Mouse (Mus musculus): ENCODE results near the gene Efhc1. TPM values are rescaled to one million over a fixed set of nuclear protein-coding genes. Genes with fewer than 3 reads are reported as not detected.
A peak's percentile ranks its signal among the peaks of the same experiment; 100 is the strongest.

Gene Efhc1
- total and polyA plus RNA-seq, 2 experiments from 2014 or later, result 3.9 to 8.1 TPM

- Histone ChIP-seq H3K9ac (replicated peaks; ENCODE audit: low read length) (no peak overlapping the region), H3K36me3 (ENCODE audit: insufficient read depth, low read length) (no peaks in the 10 kb centered on the region), H3K4me2 (ENCODE audit: low read depth, low read length) (no peak overlapping the region), H3K27me3 (ENCODE audit: insufficient read depth, low read length) (no peaks in the 10 kb centered on the region), H3K27ac (no peak overlapping the region), H3K4me1 (ENCODE audit: insufficient read depth, low read length) (peaks cover 7% of the 10 kb centered on the region; the same call in 1 of the 2 replicates), H3K4me3 (ENCODE audit: low read length) (no peak overlapping the region), H3K9me3 (ENCODE audit: low read length) (no peaks in the 10 kb centered on the region)
- WGBS, result 94% methylated on average over 4 of the region's 4 CpGs
- TF ChIP-seq CTCF (IDR thresholded peaks at IDR 0.05; ENCODE audit: low read depth), result no peak
- no peak for ATAC-seq
- no peak for DNase-seq (ENCODE audit: low spot score)
Observed at GRCm38 (mm10) chr1:20925926-20926325, 25.5 kb upstream of the Efhc1 start.

- no peak for TF ChIP-seq CTCF (IDR thresholded peaks at IDR 0.05; ENCODE audit: low read depth)
- H3K4me2 ChIP-seq (ENCODE audit: low read depth, low read length), result no peak overlapping the region
- H3K36me3 ChIP-seq (ENCODE audit: insufficient read depth, low read length), result no peaks in the 10 kb centered on the region
- no peak overlapping the region for H3K4me3 ChIP-seq (ENCODE audit: low read length)
- DNase-seq (ENCODE audit: low spot score), result no peak
- H3K27ac ChIP-seq, result no peak overlapping the region
- H3K9ac ChIP-seq (replicated peaks; ENCODE audit: low read length), result no peak overlapping the region
- no peaks in the 10 kb centered on the region for H3K9me3 ChIP-seq (ENCODE audit: low read length)
- no peaks in the 10 kb centered on the region for H3K27me3 ChIP-seq (ENCODE audit: insufficient read depth, low read length)
- no peak for ATAC-seq
- 89% methylated on average over 4 of the region's 4 CpGs for WGBS
- H3K4me1 ChIP-seq (ENCODE audit: insufficient read depth, low read length), result peaks cover 2% of the 10 kb centered on the region; the same call in 1 of the 2 replicates
Observed at GRCm38 (mm10) chr1:20926376-20926775, 25.1 kb upstream of the Efhc1 start.

- Histone ChIP-seq H3K4me3 (ENCODE audit: low read length) (no peak overlapping the region), H3K9ac (replicated peaks; ENCODE audit: low read length) (no peak overlapping the region), H3K27ac (no peak overlapping the region), H3K27me3 (ENCODE audit: insufficient read depth, low read length) (no peaks in the 10 kb centered on the region), H3K36me3 (ENCODE audit: insufficient read depth, low read length) (no peaks in the 10 kb centered on the region), H3K4me2 (ENCODE audit: low read depth, low read length) (no peak overlapping the region), H3K9me3 (ENCODE audit: low read length) (no peaks in the 10 kb centered on the region), H3K4me1 (ENCODE audit: insufficient read depth, low read length) (no peaks in the 10 kb centered on the region)
- DNase-seq (ENCODE audit: low spot score) (no peak), ATAC-seq (no peak)
- WGBS, result 86% methylated on average over 4 of the region's 4 CpGs
- no peak for TF ChIP-seq CTCF (IDR thresholded peaks at IDR 0.05; ENCODE audit: low read depth)
Observed at GRCm38 (mm10) chr1:20928487-20928886, 22.9 kb upstream of the Efhc1 start.

- peak; percentile 86 for DNase-seq (ENCODE audit: low spot score)
- peak; percentile 93 for ATAC-seq
- no peak overlapping the region for H3K9ac ChIP-seq (replicated peaks; ENCODE audit: low read length)
- H3K36me3 ChIP-seq (ENCODE audit: insufficient read depth, low read length), result peaks cover 5% of the 10 kb centered on the region
- no peak overlapping the region for H3K27ac ChIP-seq
- TF ChIP-seq CTCF (IDR thresholded peaks at IDR 0.05; ENCODE audit: low read depth), result peak; percentile 89
- H3K27me3 ChIP-seq (ENCODE audit: insufficient read depth, low read length), result no peaks in the 10 kb centered on the region
- H3K4me3 ChIP-seq (ENCODE audit: low read length), result no peak overlapping the region
- H3K9me3 ChIP-seq (ENCODE audit: low read length), result no peaks in the 10 kb centered on the region
- 17% methylated on average over 7 of the region's 7 CpGs for WGBS
- no peaks in the 10 kb centered on the region for H3K4me1 ChIP-seq (ENCODE audit: insufficient read depth, low read length)
- H3K4me2 ChIP-seq (ENCODE audit: low read depth, low read length), result no peak overlapping the region
Observed at GRCm38 (mm10) chr1:20933457-20933856, 18.0 kb upstream of the Efhc1 start.

GRCm38 (mm10) chr1:20935106-20935505 lies 16.3 kb upstream of the Efhc1 start:
- H3K27me3 ChIP-seq (ENCODE audit: insufficient read depth, low read length), result no peaks in the 10 kb centered on the region
- H3K4me1 ChIP-seq (ENCODE audit: insufficient read depth, low read length), result no peaks in the 10 kb centered on the region
- H3K9ac ChIP-seq (replicated peaks; ENCODE audit: low read length), result no peak overlapping the region
- no peak overlapping the region for H3K4me3 ChIP-seq (ENCODE audit: low read length)
- DNase-seq (ENCODE audit: low spot score), result peak; percentile 52
- no peak for TF ChIP-seq CTCF (IDR thresholded peaks at IDR 0.05; ENCODE audit: low read depth)
- 51% methylated on average over 22 of the region's 22 CpGs for WGBS
- 0 out of 2 replicates have a peak overlapping the region, but pooled peaks have one; percentile 20 for H3K27ac ChIP-seq
- no peak overlapping the region for H3K4me2 ChIP-seq (ENCODE audit: low read depth, low read length)
- H3K9me3 ChIP-seq (ENCODE audit: low read length), result no peaks in the 10 kb centered on the region
- peaks cover 5% of the 10 kb centered on the region for H3K36me3 ChIP-seq (ENCODE audit: insufficient read depth, low read length)
- ATAC-seq, result peak; percentile 43; the same call in 1 of the 2 replicates

GRCm38 (mm10) chr1:20939046-20939445 lies 12.4 kb upstream of the Efhc1 start:
- H3K9ac ChIP-seq (replicated peaks; ENCODE audit: low read length), result no peak overlapping the region
- TF ChIP-seq CTCF (IDR thresholded peaks at IDR 0.05; ENCODE audit: low read depth), result peak; percentile 92
- H3K9me3 ChIP-seq (ENCODE audit: low read length), result no peaks in the 10 kb centered on the region
- H3K4me2 ChIP-seq (ENCODE audit: low read depth, low read length), result no peak overlapping the region
- H3K36me3 ChIP-seq (ENCODE audit: insufficient read depth, low read length), result peaks cover 5% of the 10 kb centered on the region
- H3K27ac ChIP-seq, result no peak overlapping the region
- peak; percentile 89 for DNase-seq (ENCODE audit: low spot score)
- ATAC-seq, result peak; percentile 81
- H3K4me3 ChIP-seq (ENCODE audit: low read length), result no peak overlapping the region
- no peaks in the 10 kb centered on the region for H3K27me3 ChIP-seq (ENCODE audit: insufficient read depth, low read length)
- H3K4me1 ChIP-seq (ENCODE audit: insufficient read depth, low read length), result no peaks in the 10 kb centered on the region
- 32% methylated on average over 3 of the region's 3 CpGs for WGBS

GRCm38 (mm10) chr1:20940151-20940550 lies 11.3 kb upstream of the Efhc1 start:
- DNase-seq (ENCODE audit: low spot score) (no peak), ATAC-seq (0 out of 2 replicates have a peak, but pooled peaks have one; percentile 11)
- Histone ChIP-seq H3K4me1 (ENCODE audit: insufficient read depth, low read length) (no peaks in the 10 kb centered on the region), H3K36me3 (ENCODE audit: insufficient read depth, low read length) (peaks cover 5% of the 10 kb centered on the region; the same call in 1 of the 2 replicates), H3K9ac (replicated peaks; ENCODE audit: low read length) (no peak overlapping the region), H3K4me2 (ENCODE audit: low read depth, low read length) (no peak overlapping the region), H3K4me3 (ENCODE audit: low read length) (no peak overlapping the region), H3K9me3 (ENCODE audit: low read length) (no peaks in the 10 kb centered on the region), H3K27ac (no peak overlapping the region), H3K27me3 (ENCODE audit: insufficient read depth, low read length) (no peaks in the 10 kb centered on the region)
- TF ChIP-seq CTCF (IDR thresholded peaks at IDR 0.05; ENCODE audit: low read depth), result no peak
- 77% methylated on average over 16 of the region's 16 CpGs for WGBS
